Mouse (Mus musculus) kidney, adult 2 months (tissue): ENCODE measurements at regions not wholly inside any gene's neighbourhood (a gene's known extent, or its start where the extent isn't known, plus 50 kb on each side); places are given as distances from the start of the nearest gene placed in this dataset.

ENCODE experiments used
- CTCF ChIP-seq: fragments of 200-500 bp; conservative IDR thresholded peaks from 2 replicates; pipeline ENCODE4 v1.5.1; 2011; ENCODE audit warnings: low read depth, mild to moderate bottlenecking, control low read depth, low read length, moderate library complexity, mixed read lengths; ENCODE audit not compliant: insufficient read depth, insufficient read length
- POLR2A ChIP-seq: fragments of 200-500 bp; IDR thresholded peaks from one replicate; pipeline ENCODE4 v1.6.1; 2011; ENCODE audit warnings: low read depth, low read length, control low read depth

DNA sequence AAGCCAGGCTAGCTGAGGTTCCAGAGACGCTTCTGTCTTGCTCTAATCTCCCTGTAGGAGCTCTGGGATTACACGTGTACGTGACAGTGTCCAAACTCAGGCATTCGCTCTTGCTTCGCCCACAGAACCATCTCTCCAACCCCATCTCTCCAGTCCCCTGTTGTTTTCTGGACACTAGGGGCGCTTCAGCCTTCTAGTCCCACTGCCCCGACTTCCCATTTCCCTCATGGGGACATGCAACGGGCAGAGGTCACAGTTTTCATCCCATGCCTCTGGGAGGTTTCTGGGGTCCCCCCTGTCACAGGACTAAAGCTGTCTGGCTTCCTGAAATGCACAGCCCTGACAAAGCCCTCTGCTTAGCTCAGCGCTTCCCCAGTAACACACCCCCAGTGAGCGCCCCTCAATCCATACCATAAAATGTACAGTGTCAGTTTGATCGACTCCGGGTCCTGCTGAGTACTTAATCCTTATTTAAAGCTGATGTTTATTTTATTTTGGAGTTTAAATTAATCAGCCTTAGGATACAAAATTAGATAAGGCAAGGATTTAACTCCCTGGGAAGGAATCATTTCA lies 208.9 kb upstream of the Kcnab2 start:
- TF ChIP-seq POLR2A (no peak), CTCF (no peak)
